Mouse (Mus musculus): ENCODE measurements at regions not wholly inside any gene's neighbourhood (a gene's known extent, or its start where the extent isn't known, plus 50 kb on each side); places are given as distances from the start of the nearest gene placed in this dataset. TPM values are rescaled to one million over a fixed set of nuclear protein-coding genes. Genes with fewer than 3 reads are reported as not detected.

DNA sequence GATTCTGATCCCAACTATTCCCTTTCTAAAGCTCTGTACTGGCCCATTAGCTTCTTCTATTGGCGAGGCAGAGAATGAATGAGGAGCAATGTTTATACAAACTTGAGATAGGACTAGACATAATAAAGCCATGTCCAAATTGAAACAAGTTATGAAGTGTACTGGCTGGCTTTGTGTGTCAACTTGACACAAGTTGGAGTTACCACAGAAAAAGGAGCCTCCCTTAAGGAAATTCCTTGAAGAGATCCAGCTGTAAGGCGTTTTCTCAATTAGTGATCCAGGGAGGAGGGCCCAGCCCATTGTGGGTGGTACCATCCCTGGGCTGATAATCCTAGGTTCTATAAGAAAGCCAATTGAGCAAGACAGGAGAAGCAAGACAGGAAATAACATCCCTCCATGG lies 135.9 kb upstream of the Cr2 start:
- H3K9ac ChIP-seq (ENCODE audit: low read length) = no peak overlapping the region
- no peak overlapping the region for H3K27ac ChIP-seq (ENCODE audit: low read depth, low read length)
- no peaks in the 10 kb centered on the region for H3K27me3 ChIP-seq (ENCODE audit: control insufficient read depth, insufficient read depth, low read length)
- DNase-seq (ENCODE audit: low spot score) = no peak
- ATAC-seq (ENCODE audit: insufficient read depth, low FRiP score, low TSS enrichment) = no peak
- no peaks in the 10 kb centered on the region for H3K9me3 ChIP-seq (ENCODE audit: control insufficient read depth, low read length)
- H3K4me2 ChIP-seq (ENCODE audit: low read depth) = no peak overlapping the region
- no peak overlapping the region for H3K4me3 ChIP-seq (ENCODE audit: low read depth, low read length)
- H3K4me1 ChIP-seq (ENCODE audit: control insufficient read depth, insufficient read depth, low read length) = no peaks in the 10 kb centered on the region
- WGBS = 69% methylated on average over 2 of the region's 2 CpGs
- H3K36me3 ChIP-seq (ENCODE audit: control insufficient read depth, insufficient read depth, low read length) = no peaks in the 10 kb centered on the region

GRCm38 (mm10) chr1:195285076-195285475 lies 108.6 kb upstream of the Cr2 start:
- no peak for DNase-seq (ENCODE audit: low spot score)
- no peak for ATAC-seq (ENCODE audit: insufficient read depth, low FRiP score, low TSS enrichment)
- H3K9me3 ChIP-seq (ENCODE audit: control insufficient read depth, low read length) = no peaks in the 10 kb centered on the region
- 87% methylated on average over 2 of the region's 2 CpGs for WGBS
- H3K4me1 ChIP-seq (ENCODE audit: control insufficient read depth, insufficient read depth, low read length) = no peaks in the 10 kb centered on the region
- H3K36me3 ChIP-seq (ENCODE audit: control insufficient read depth, insufficient read depth, low read length) = no peaks in the 10 kb centered on the region
- no peak overlapping the region for H3K4me2 ChIP-seq (ENCODE audit: low read depth)
- H3K27ac ChIP-seq (ENCODE audit: low read depth, low read length) = no peak overlapping the region
- H3K27me3 ChIP-seq (ENCODE audit: control insufficient read depth, insufficient read depth, low read length) = no peaks in the 10 kb centered on the region
- H3K4me3 ChIP-seq (ENCODE audit: low read depth, low read length) = no peak overlapping the region
- no peak overlapping the region for H3K9ac ChIP-seq (ENCODE audit: low read length)

- WGBS = 5% methylated on average over 30 of the region's 30 CpGs
- ATAC-seq (ENCODE audit: insufficient read depth, low FRiP score, low TSS enrichment) (no peak), DNase-seq (ENCODE audit: low spot score) (peak; percentile 100)
Observed at GRCm38 (mm10) chr1:195241496-195241895, 65.0 kb upstream of the Cr2 start.

DNA sequence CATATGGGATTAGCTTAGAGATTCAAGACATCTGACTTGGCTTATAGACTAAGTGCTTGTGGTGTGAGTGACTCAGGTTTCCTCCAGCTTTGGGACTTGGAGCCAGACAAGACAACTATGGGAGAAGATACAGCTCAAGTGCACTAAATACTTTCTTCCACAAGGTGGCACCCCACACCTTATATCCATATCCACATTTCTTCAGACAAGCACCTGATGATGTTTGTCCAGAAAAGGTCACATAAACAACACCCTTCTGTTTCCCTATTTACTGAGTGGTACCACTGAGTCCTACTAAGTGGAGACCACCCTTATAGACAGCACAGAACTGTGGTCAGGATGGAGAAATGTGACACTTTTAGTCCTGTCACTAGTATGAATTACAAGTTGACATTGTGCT lies 56.1 kb upstream of the Cr2 start:
- Histone ChIP-seq H3K4me2 (ENCODE audit: low read depth) (no peak overlapping the region), H3K4me3 (ENCODE audit: low read depth, low read length) (no peak overlapping the region), H3K9ac (ENCODE audit: low read length) (no peak overlapping the region), H3K36me3 (ENCODE audit: control insufficient read depth, insufficient read depth, low read length) (no peaks in the 10 kb centered on the region), H3K9me3 (ENCODE audit: control insufficient read depth, low read length) (no peaks in the 10 kb centered on the region), H3K27ac (ENCODE audit: low read depth, low read length) (no peak overlapping the region), H3K4me1 (ENCODE audit: control insufficient read depth, insufficient read depth, low read length) (no peaks in the 10 kb centered on the region), H3K27me3 (ENCODE audit: control insufficient read depth, insufficient read depth, low read length) (no peaks in the 10 kb centered on the region)
- ATAC-seq (ENCODE audit: insufficient read depth, low FRiP score, low TSS enrichment) = peak; percentile 69; the same call in 1 of the 2 replicates
- peak; percentile 47 for DNase-seq (ENCODE audit: low spot score)

More at GRCm38 (mm10) chr1:195241496-195241895, 65.0 kb upstream of the Cr2 start:
- no peak overlapping the region for H3K9ac ChIP-seq (ENCODE audit: low read length)
- H3K4me3 ChIP-seq (ENCODE audit: low read depth, low read length) = no peak overlapping the region
- no peaks in the 10 kb centered on the region for H3K9me3 ChIP-seq (ENCODE audit: control insufficient read depth, low read length)
- H3K36me3 ChIP-seq (ENCODE audit: control insufficient read depth, insufficient read depth, low read length) = no peaks in the 10 kb centered on the region
- H3K27me3 ChIP-seq (ENCODE audit: control insufficient read depth, insufficient read depth, low read length) = no peaks in the 10 kb centered on the region
- no peak overlapping the region for H3K4me2 ChIP-seq (ENCODE audit: low read depth)
- H3K27ac ChIP-seq (ENCODE audit: low read depth, low read length) = no peak overlapping the region
- H3K4me1 ChIP-seq (ENCODE audit: control insufficient read depth, insufficient read depth, low read length) = no peaks in the 10 kb centered on the region

- H3K4me1 ChIP-seq (ENCODE audit: control insufficient read depth, insufficient read depth, low read length) = no peaks in the 10 kb centered on the region
- no peak overlapping the region for H3K4me3 ChIP-seq (ENCODE audit: low read depth, low read length)
- no peak overlapping the region for H3K27ac ChIP-seq (ENCODE audit: low read depth, low read length)
- no peak overlapping the region for H3K4me2 ChIP-seq (ENCODE audit: low read depth)
- 88% methylated on average over 2 of the region's 2 CpGs for WGBS
- ATAC-seq (ENCODE audit: insufficient read depth, low FRiP score, low TSS enrichment) = no peak
- no peaks in the 10 kb centered on the region for H3K36me3 ChIP-seq (ENCODE audit: control insufficient read depth, insufficient read depth, low read length)
- H3K27me3 ChIP-seq (ENCODE audit: control insufficient read depth, insufficient read depth, low read length) = no peaks in the 10 kb centered on the region
- no peaks in the 10 kb centered on the region for H3K9me3 ChIP-seq (ENCODE audit: control insufficient read depth, low read length)
- H3K9ac ChIP-seq (ENCODE audit: low read length) = no peak overlapping the region
- no peak for DNase-seq (ENCODE audit: low spot score)
Observed at GRCm38 (mm10) chr1:195227007-195227406, 50.5 kb upstream of the Cr2 start.

Small RNAs in the stretch of these regions (microRNA-seq; reads per million reads assigned to microRNA genes)
- gene Gm24802 = not detected

All from neural tube, embryonic 11.5 days (tissue).